Mouse (Mus musculus) inflammation-experienced regulatory T-cells, adult 16 weeks (primary cell): ENCODE data around the gene Rab9. TPM values are rescaled to one million over a fixed set of nuclear protein-coding genes. Genes with fewer than 3 reads are reported as not detected.

Experiments
- polyA plus RNA-seq: library from polyadenylated mRNA; unstranded; fragments of 100-300 nt; shearing (Covaris generic); gene quantifications from one replicate; pipeline ENCODE4 v1.2.1, GENCODE M21; 2017

Gene Rab9
- 37.1 TPM for polyA plus RNA-seq

DNA sequence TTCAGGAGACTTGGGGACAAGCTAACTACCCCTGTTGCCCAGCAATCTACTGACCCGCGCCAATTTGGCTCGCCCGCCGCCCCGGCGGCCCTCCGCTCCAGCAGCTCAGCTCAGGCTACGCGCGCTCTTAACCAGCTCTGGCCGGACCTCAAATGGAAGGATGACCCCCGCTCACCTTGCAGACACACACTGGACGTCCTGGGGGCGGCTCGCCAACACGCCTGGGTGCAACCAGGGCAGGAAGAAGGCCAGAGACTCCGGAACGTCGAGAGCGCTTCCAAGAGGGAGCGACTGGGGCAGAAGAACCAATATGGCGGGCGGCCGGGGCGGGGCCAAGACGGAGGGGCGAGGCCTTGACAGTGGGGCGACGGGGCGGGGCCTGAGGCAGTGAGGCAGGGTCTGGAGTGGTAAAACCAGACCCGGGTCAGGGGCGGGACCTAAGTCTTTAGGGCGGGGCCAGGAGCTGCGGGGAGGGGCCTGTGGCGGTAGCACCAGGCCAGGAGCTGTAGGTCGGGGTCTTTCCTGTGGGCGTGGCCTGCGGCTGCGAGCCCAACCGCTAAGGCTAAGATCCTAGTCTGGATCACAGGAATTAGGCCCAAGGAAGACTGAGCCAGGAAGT is at the start of gene Rab9:
TSS of gene Rab9 (minus strand) at position 503 of the 619 bp plus-strand sequence.

GRCm38 (mm10) chrX:166518345-166518744 is 38.7 kb upstream of the Rab9 start, which contains the start of gene Tceanc:
Tceanc (minus strand) TSS chrX:166518567.

DNA sequence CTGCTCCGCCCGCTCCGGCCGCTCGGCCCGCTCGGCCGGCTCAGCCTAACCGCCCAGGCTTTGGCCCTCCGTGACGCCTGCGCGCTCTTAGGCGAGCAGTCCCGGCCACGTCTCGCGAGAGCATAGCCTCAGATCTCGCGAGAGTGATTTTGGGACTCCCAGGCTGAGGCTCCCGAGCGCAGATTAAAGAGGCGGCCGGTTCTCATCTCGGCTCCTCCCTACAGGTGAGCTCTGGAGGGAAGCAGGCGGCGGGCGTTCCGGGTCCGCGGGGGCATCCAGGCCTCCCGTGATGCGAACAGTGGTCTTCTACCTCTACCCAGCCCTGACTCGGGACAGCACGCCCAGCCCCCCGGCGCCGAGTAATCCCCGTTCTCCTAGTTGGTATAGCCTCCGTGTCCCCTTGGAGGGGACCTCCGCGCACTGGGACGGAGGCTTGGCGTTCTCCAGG is 39.0 kb downstream of the Rab9 start, which contains the start of gene Ofd1:
TSS of gene Ofd1 (minus strand) at position 89 of the 448 bp plus-strand sequence.

GRCm38 (mm10) chrX:166440036-166440615 is 39.5 kb downstream of the Rab9 start, which contains the start of gene Trappc2:
Trappc2 (plus strand) TSS chrX:166440574.

Other genes with a start within 250 kb of the Rab9 start
- 44.9 TPM for gene Gpm6b, start 241.0 kb downstream of the Rab9 start, polyA plus RNA-seq
- gene Trappc2, start 39.3 kb downstream of the Rab9 start, polyA plus RNA-seq = 31.4 TPM
- 8.5 TPM for gene Ofd1, start 39.2 kb downstream of the Rab9 start, polyA plus RNA-seq
- 10.3 TPM for gene Tceanc, start 38.7 kb upstream of the Rab9 start, polyA plus RNA-seq
- not detected for gene Egfl6, start 105.9 kb upstream of the Rab9 start, polyA plus RNA-seq